Mouse (Mus musculus): ENCODE measurements around the gene Sp4. TPM values are rescaled to one million over a fixed set of nuclear protein-coding genes. Genes with fewer than 3 reads are reported as not detected.

Gene Sp4
- polyA plus RNA-seq, 1 experiment, result 5.2 TPM

DNA sequence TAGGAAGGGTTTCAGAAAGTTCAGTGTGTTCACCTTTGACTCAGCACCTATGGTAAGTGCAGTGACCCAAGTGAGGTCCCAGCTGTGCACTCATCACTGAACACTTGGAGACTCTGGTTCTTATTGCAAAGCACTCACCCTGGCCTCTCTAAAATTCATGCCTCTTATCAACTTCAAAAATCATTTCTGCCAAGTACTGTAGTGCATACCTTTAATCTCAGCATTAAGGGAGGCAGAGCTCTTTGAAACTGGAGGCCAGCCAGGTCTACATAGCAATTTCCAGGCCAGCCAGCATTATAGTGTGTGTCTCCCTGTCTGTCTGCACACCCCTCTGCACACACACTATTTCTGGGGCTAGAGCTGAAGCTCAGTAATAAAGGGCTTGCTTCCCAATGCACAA, 36.3 kb downstream of the Sp4 start:
- no peak for DNase-seq (ENCODE audit: low read depth)

DNA sequence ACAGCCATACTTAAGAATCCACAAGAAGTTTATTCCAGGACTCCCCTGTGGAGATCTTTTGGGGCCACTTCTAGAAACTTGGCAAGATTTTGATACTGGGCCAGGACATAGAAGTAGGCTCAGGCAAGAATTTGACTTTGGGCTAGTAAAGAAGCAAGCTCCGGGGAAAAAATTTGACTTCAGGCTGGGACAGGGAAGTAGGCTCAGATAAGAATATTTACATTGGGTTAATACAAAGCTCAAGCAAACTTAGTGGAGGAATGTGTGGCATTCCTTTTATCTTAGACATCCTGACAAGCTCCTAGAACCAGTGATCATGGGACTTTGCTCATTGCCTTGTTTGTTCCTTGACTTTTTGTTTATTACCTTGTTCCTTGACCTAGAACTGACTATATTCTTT, 37.4 kb downstream of the Sp4 start:
- DNase-seq (ENCODE audit: low read depth), result no peak

GRCm38 (mm10) chr12:118255292-118255782, 45.9 kb downstream of the Sp4 start:
- no peak for DNase-seq (ENCODE audit: low read depth)

DNA sequence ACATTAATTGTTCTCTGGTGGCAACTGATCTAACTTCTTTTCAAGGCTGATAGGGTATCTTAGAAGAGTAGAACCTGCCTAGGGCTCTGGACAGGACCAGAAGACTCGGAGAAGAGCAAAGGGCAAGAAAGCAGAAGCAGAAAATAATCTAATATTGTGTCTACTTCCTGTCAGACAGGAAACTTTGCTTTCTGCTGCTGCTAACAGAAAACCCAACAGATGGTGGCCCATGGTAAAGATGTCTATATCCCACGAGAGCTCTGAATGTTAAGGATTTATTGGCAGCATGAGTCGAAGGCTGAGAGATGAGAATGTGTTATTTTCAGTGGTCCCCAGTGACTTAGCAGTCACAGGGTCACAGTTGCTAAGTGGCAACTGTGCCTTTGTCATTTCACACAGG, 80.1 kb downstream of the Sp4 start:
- DNase-seq (ENCODE audit: low read depth), result no peak

- DNase-seq (ENCODE audit: low read depth), result no peak
Observed at GRCm38 (mm10) chr12:118220062-118220461, 81.2 kb downstream of the Sp4 start.

DNA sequence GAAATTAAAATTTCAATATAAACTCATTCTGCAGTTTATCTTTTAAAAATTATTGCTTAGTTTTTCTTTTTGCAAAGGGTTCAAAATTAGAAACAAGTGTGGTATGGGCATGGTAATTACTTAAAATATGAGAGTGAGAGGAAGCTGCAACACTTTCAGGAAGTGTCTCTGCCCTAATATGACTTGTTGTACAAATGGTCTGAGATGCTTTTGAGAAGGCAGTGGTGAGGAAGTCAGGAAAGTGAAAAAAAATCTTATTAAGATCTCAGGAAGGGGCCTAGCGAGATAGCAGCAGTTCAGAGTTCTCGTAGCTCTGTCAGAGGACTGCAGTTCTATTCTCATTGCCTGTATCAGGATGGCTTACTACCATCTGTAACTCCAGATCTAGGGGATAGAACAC, 89.1 kb downstream of the Sp4 start:
- DNase-seq (ENCODE audit: low read depth), result no peak

- no peak for DNase-seq (ENCODE audit: low read depth)
Observed at GRCm38 (mm10) chr12:118198386-118199093, 102.7 kb downstream of the Sp4 start, which contains the start of gene Dnah11. Gene Dnah11, minus strand, starts transcription at chr12:118199043.

DNA sequence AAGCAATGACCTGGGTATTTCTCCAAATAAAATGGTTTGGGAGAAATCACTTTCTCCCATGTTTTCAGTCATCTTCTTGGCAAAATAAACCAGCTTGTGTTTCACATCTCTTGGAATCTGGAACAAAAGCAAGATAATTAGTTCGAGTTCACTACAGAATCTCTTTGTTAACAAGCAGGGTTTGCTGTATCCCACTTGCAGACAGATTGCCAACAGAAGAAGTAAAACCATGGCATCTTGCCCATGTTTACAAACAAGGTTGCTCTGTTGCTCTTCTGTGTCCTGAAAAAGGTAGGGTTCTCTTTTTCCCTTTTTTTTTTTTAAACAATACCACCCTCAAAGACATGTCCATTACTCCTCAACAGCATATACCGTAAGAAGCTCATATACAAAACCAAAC, 104.7 kb downstream of the Sp4 start:
- DNase-seq (ENCODE audit: low read depth), result no peak

DNA sequence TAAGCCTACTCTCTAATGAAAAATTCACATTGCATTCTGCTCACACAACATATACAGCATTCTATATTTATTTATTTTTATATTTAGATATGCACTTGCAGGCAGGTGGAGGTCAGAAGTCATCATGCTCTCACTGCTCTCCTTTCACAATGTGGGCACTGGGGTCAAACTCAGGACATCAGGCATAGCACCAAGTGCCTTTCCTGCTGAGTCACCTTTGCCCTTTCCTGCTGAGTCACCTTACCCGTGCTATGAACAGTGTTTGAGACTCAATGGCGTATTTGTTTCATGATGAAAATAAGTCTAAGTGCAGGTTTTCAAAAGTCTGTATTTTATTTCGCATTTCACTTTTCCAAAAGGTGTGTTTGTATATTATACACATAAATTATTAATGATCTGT, 111.7 kb downstream of the Sp4 start:
- DNase-seq (ENCODE audit: low read depth), result no peak

GRCm38 (mm10) chr12:118187663-118188062, 113.6 kb downstream of the Sp4 start:
- no peak for DNase-seq (ENCODE audit: low read depth)

GRCm38 (mm10) chr12:118186881-118187489, 114.3 kb downstream of the Sp4 start:
- no peak for DNase-seq (ENCODE audit: low read depth)

DNA sequence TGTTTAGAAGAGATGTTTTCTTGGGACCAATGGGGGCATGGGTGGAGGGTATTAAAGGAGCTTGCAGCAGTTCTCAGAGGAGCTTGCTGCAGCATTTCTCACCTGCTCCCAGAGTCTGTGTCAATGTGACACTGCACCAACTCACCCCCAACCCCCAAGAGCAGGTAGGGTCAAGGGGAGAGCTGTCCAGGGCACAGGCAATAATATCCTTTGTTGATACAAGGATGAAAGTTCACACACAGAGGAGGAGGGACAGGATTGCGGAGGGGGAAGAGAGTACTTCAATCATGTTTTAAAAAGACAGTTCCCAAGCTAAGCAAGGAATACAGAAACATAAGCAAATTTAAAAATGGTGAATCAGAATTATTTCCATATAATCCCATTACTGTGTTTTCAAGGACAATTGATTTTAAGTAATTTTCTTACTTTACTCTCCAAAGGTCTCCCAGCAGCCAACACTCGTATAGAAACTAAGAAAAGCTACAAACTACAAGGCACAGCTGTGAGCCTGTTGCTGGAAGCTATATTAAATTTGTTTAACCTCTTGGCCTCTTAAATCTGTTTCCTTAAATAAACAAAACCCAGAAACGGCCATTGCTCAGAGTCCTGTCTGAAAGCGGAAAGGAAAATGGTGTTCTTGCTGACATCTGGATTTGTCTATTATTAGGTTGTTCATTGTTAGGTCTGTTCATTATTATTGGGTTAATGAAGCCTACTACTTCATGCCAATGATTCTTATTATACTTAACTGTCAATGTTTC, 114.9 kb downstream of the Sp4 start:
- DNase-seq (ENCODE audit: low read depth), result no peak

Other genes with a start within 250 kb of the Sp4 start
- gene Dnah11, start 102.4 kb downstream of the Sp4 start, polyA plus RNA-seq (2012; rRNA removed), result 0.53 and 1.1 TPM in 2 replicates